Mouse (Mus musculus): ENCODE data around the gene Gak. TPM values are rescaled to one million over a fixed set of nuclear protein-coding genes. Genes with fewer than 3 reads are reported as not detected.

Gak gene
- total RNA-seq, 1 experiment, result 49.1 TPM

DNA sequence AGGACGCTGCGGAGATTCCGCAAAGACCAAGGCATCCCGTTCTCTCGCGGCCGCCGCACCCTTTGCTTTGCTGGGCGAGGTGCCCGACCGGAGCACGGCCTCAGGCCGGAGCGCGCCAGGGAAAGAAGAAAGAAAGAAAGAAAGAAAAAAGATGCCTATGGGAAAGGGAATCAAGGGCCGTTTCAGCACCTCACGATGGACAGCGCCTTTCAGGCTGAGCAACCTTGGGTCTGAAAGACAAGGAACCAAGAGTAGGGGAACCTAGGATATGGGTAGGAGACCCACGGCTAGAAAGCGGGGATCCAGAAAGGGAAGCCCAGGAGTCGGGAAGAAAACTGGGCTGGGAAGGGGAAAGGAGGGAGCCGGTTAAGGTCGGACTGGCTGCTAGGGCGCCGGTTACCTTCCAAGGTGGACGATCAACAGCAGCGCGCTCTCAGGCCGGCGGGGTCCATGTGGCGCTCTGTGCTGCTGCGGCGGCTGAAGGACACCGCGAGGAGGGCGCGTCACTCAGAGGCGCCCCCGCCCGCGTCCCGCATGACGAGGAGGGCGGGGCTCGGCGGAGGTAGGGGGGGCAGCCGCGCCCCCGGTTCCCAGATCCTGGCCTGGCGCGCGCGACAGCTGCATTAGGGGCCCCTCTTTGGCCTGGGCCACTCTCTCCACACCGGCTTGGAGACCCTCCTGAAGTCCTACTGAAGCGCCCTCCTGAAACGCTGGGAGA lies 79.9 kb downstream of the Gak start, which contains the start of gene Cplx1:
Gene Cplx1 (minus strand): TSS at position 536 of the 718 bp plus-strand sequence.
- DNase-seq (ENCODE audit: low read depth, low spot score), result peak; percentile 70
- peak within 1 kb of the TSS; percentile 4 for H3K9ac ChIP-seq (ENCODE audit: insufficient read depth, low read depth, low read length, poor library complexity, severe bottlenecking)
- in situ Hi-C loops (cut with MboI; ENCODE audit: low sequenced_read_pairs in 2 of 2, unreplicated experiment in 2 of 2), result no loop called here
- no peak within 1 kb of the TSS for H3K27ac ChIP-seq (ENCODE audit: insufficient read depth, low read depth, low read length, poor library complexity, severe bottlenecking)
- no peaks in the 10 kb centered on the region for H3K36me3 ChIP-seq (ENCODE audit: control insufficient read depth, insufficient read depth, low read length, poor library complexity, severe bottlenecking)
- H3K9me3 ChIP-seq (ENCODE audit: control insufficient read depth, insufficient read depth, low read depth, low read length), result no peaks in the 10 kb centered on the region
- H3K4me1 ChIP-seq (ENCODE audit: control insufficient read depth in 2 of 2, insufficient read depth in 2 of 2, low read length in 2 of 2, poor library complexity in 1 of 2), result peaks cover 0 to 4% of the 10 kb centered on the region in 2 experiments; a peak in 1 of 4 replicates
- peak within 1 kb of the TSS; percentile 56 to 71 for H3K4me3 ChIP-seq (ENCODE audit: insufficient read depth in 1 of 2, low read depth in 1 of 2, low read length in 2 of 2, poor library complexity in 1 of 2, severe bottlenecking in 1 of 2)
- no peak for TF ChIP-seq MAFK (IDR thresholded peaks at IDR 0.05; ENCODE audit: insufficient read depth, low read depth, low read length)
- TF ChIP-seq HCFC1 (IDR thresholded peaks at IDR 0.05; ENCODE audit: borderline replicate concordance, insufficient read depth, low read length), result 0 out of 2 replicates have a peak, but pooled peaks have one; percentile 30
- TF ChIP-seq ZC3H11A (IDR thresholded peaks at IDR 0.05; ENCODE audit: borderline replicate concordance, low read depth, low read length), result 0 out of 2 replicates have a peak, but pooled peaks have one; percentile 5
- no peak for TF ChIP-seq CHD2 (IDR thresholded peaks at IDR 0.05; ENCODE audit: low read depth, low read length)
- no peak for TF ChIP-seq ZNF384 (IDR thresholded peaks at IDR 0.05; ENCODE audit: low read depth, low read length)

DNA sequence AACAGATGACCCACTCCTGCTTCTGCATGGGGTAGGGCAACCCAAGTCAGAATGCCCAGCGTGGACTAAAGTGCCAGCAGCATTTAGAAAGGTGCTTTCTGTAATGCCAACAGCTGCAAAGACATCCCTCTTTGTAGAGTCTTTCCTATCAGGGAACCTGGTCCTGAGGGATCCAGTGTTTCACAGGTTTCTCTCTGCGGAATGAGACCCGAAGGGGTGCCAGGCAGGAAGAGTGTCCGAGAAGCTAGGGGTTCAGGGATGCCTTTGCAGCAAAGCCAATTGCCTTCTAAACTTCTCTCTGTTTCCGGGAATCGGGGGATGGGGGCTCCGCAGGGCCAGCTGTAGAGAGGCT lies 80.4 kb downstream of the Gak start:
- no peak overlapping the region for H3K9ac ChIP-seq (ENCODE audit: insufficient read depth, low read depth, low read length, poor library complexity, severe bottlenecking)
- DNase-seq (ENCODE audit: low read depth, low spot score), result no peak
- TF ChIP-seq HCFC1 (IDR thresholded peaks at IDR 0.05; ENCODE audit: borderline replicate concordance, insufficient read depth, low read length) (no peak), ZC3H11A (IDR thresholded peaks at IDR 0.05; ENCODE audit: borderline replicate concordance, low read depth, low read length) (no peak), MAFK (IDR thresholded peaks at IDR 0.05; ENCODE audit: insufficient read depth, low read depth, low read length) (no peak), ZNF384 (IDR thresholded peaks at IDR 0.05; ENCODE audit: low read depth, low read length) (no peak), CHD2 (IDR thresholded peaks at IDR 0.05; ENCODE audit: low read depth, low read length) (no peak)

DNA sequence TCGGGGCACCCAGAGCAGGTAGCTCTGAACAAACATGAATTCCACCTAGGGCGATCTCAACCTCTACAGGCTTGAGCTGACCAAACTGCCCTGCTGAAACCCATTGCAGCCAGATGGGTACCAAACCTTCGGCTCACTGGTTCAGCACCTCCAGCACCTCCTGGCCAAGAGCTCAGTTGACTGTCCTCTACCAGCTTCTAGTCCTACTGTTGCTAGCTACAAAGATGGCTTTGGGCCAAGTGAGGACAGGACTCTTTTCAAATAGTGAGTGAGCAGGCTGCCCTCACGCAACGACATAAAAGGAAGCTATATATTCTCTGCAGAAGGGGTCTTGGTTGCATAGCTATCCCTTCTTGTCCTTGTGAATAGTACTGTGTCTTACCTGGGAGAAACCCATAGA lies 81.9 kb downstream of the Gak start:
- H3K27ac ChIP-seq (ENCODE audit: insufficient read depth, low read depth, low read length, poor library complexity, severe bottlenecking), result no peak overlapping the region
- no peaks in the 10 kb centered on the region for H3K36me3 ChIP-seq (ENCODE audit: control insufficient read depth, insufficient read depth, low read length, poor library complexity, severe bottlenecking)
- no peak for TF ChIP-seq MAFK (IDR thresholded peaks at IDR 0.05; ENCODE audit: insufficient read depth, low read depth, low read length)
- no peak for TF ChIP-seq ZC3H11A (IDR thresholded peaks at IDR 0.05; ENCODE audit: borderline replicate concordance, low read depth, low read length)
- no peaks in the 10 kb centered on the region for H3K9me3 ChIP-seq (ENCODE audit: control insufficient read depth, insufficient read depth, low read depth, low read length)
- in situ Hi-C loops (cut with MboI; ENCODE audit: low sequenced_read_pairs in 2 of 2, unreplicated experiment in 2 of 2), result no loop called here
- H3K9ac ChIP-seq (ENCODE audit: insufficient read depth, low read depth, low read length, poor library complexity, severe bottlenecking), result no peak overlapping the region
- no peak overlapping the region for H3K4me3 ChIP-seq (ENCODE audit: insufficient read depth in 1 of 2, low read depth in 1 of 2, low read length in 2 of 2, poor library complexity in 1 of 2, severe bottlenecking in 1 of 2)
- H3K4me1 ChIP-seq (ENCODE audit: control insufficient read depth in 2 of 2, insufficient read depth in 2 of 2, low read length in 2 of 2, poor library complexity in 1 of 2), result peaks cover 0 to 4% of the 10 kb centered on the region in 2 experiments; a peak in 1 of 4 replicates
- no peak for DNase-seq (ENCODE audit: low read depth, low spot score)

More for the DNA sequence above, 80.4 kb downstream of the Gak start:
- in situ Hi-C loops (cut with MboI; ENCODE audit: low sequenced_read_pairs in 2 of 2, unreplicated experiment in 2 of 2), result no loop called here
- peaks cover 0 to 4% of the 10 kb centered on the region in 2 experiments; a peak in 1 of 4 replicates for H3K4me1 ChIP-seq (ENCODE audit: control insufficient read depth in 2 of 2, insufficient read depth in 2 of 2, low read length in 2 of 2, poor library complexity in 1 of 2)
- H3K9me3 ChIP-seq (ENCODE audit: control insufficient read depth, insufficient read depth, low read depth, low read length), result no peaks in the 10 kb centered on the region
- H3K4me3 ChIP-seq (ENCODE audit: insufficient read depth in 1 of 2, low read depth in 1 of 2, low read length in 2 of 2, poor library complexity in 1 of 2, severe bottlenecking in 1 of 2), result peak overlapping the region; percentile 56 to 71; a peak in 3 of 4 replicates
- no peaks in the 10 kb centered on the region for H3K36me3 ChIP-seq (ENCODE audit: control insufficient read depth, insufficient read depth, low read length, poor library complexity, severe bottlenecking)
- H3K27ac ChIP-seq (ENCODE audit: insufficient read depth, low read depth, low read length, poor library complexity, severe bottlenecking), result no peak overlapping the region

DNA sequence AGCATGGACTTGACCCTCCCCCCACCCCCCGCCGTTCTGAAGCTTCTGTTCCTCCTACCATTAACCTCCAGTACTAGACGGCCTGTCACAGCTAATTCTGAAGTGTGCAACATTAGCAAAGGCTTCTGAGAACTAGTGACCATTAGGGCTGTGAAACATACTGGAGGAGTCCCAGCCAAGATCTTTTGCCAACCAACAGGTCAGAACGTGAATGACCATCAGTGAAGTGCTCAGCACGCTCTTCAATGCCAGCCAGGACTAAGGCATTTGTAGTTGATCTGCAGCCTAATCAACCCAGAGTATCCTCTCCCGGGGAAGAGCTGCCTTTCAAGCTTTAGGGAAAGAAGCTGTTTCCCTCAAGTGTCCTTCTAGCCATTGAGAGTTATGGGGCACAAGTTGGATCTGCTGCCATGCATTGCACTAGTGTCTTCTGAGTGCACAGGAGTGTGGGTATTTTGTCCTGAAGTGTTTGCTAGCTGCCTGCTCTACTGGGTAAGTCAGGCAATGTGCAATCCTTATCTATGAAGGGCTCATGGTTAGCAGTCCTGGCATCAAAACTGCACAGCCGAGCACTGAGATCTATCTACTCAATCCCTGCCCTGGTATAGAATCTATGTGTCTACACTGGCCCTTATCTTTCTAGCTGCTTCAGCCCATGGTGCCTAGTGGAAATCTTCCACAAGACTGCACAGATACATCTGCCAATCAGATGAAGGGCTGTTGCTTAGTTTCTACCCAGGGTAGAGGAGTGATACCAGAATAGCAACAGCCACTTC lies 85.9 kb downstream of the Gak start:
- Histone ChIP-seq H3K4me1 (ENCODE audit: control insufficient read depth in 2 of 2, insufficient read depth in 2 of 2, low read length in 2 of 2, poor library complexity in 1 of 2) (no peaks in the 10 kb centered on the region), H3K9ac (ENCODE audit: insufficient read depth, low read depth, low read length, poor library complexity, severe bottlenecking) (no peak overlapping the region), H3K36me3 (ENCODE audit: control insufficient read depth, insufficient read depth, low read length, poor library complexity, severe bottlenecking) (no peaks in the 10 kb centered on the region), H3K9me3 (ENCODE audit: control insufficient read depth, insufficient read depth, low read depth, low read length) (no peaks in the 10 kb centered on the region), H3K27ac (ENCODE audit: insufficient read depth, low read depth, low read length, poor library complexity, severe bottlenecking) (no peak overlapping the region), H3K4me3 (ENCODE audit: insufficient read depth in 1 of 2, low read depth in 1 of 2, low read length in 2 of 2, poor library complexity in 1 of 2, severe bottlenecking in 1 of 2) (no peak overlapping the region)
- in situ Hi-C loops (cut with MboI; ENCODE audit: low sequenced_read_pairs in 2 of 2, unreplicated experiment in 2 of 2), result no loop called here
- TF ChIP-seq ZC3H11A (IDR thresholded peaks at IDR 0.05; ENCODE audit: borderline replicate concordance, low read depth, low read length) (no peak), CHD2 (IDR thresholded peaks at IDR 0.05; ENCODE audit: low read depth, low read length) (no peak), MAFK (IDR thresholded peaks at IDR 0.05; ENCODE audit: insufficient read depth, low read depth, low read length) (no peak), ZNF384 (IDR thresholded peaks at IDR 0.05; ENCODE audit: low read depth, low read length) (no peak), HCFC1 (IDR thresholded peaks at IDR 0.05; ENCODE audit: borderline replicate concordance, insufficient read depth, low read length) (no peak)
- DNase-seq (ENCODE audit: low read depth, low spot score), result no peak

Measured in ES-E14 (cell line).